ENCODE assay signal across 21 mouse cellular contexts in the genomic region with DNA sequence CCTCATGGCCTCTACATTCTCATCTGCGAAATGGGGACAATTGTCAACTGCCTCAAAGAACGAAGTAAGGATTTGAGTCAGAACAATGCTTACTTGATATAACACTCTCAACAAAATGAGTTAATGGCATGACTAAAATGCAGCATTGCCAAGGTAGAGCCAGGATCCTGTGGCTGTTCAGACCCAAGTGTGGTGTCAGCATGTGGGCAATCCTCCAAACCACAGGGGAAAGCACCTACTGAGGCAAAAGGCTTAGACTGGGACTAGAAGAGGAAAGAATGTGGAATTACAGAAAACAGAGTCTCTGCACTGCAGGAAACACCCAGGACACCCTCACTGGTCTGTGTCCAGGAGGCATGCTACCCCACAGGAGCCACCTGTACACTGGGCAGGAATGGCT.
A peak's percentile ranks its signal among the peaks of the same experiment; 100 is the strongest.
DNase-seq lines count a peak whose midpoint lies in the region; ATAC-seq and TF ChIP-seq lines count a peak whose summit lies in the region.
"Had no signal": no experiment of that assay in that cellular context is flagged by ENCODE, and none has a peak within 500 bp of the region (broad histone marks: within the 10 kb centered on the region; RNA-seq: fewer than 3 reads in every experiment).

No protein-coding gene starts in this region.

- peak; percentile 99 for DNase-seq in 3T3-L1 (ENCODE audit: low read depth, low spot score)
- peak; percentile 84 for DNase-seq in Muller cell, postnatal 12 days (ENCODE audit: inconsistent ontology term)
- peak; percentile 10 for DNase-seq in Patski (ENCODE audit: low read depth, low spot score)
- peak; percentile 73 for DNase-seq in fibroblast of lung, adult 2 months (ENCODE audit: low read depth)
- no peak for DNase-seq in cerebellum, adult 8-10 months
- DNase-seq in heart, postnatal 36 days = no peak
- DNase-seq in adrenal gland, postnatal 25 days = no peak
- DNase-seq: adrenal gland, adult 8-10 months; adrenal gland, postnatal 14 days; cerebellum, adult 11-12 months; cerebellum, adult 2 months; cerebellum, adult 9-11 months; cerebellum, postnatal 14 days; cerebellum, postnatal 36 days; embryo, embryonic 11 days; forebrain, postnatal 0 days had no signal

- in situ Hi-C loops in Patski (cut with MboI; ENCODE audit: low pct_unique_long_range_greater_than_20kb) = loop anchor here (10.0 kb wide), 1 partner anchor 169 kb away; no protein-coding TSS in a partner anchor

- POLR2A ChIA-PET in Patski (lab: Charles Lee) = no interaction called here

- H3K27me3 ChIP-seq in Patski = no peaks in the 10 kb centered on the region
- H3K27me3 ChIP-seq: embryonic facial prominence, embryonic 13.5 days; embryonic facial prominence, embryonic 15.5 days; forebrain, embryonic 13.5 days; forebrain, embryonic 15.5 days had no signal

- ATAC-seq in Patski = no peak
- ATAC-seq in activated CD4-positive, CD25-positive, alpha-beta regulatory T cell, adult 4 months = no peak
- ATAC-seq: forebrain, embryonic 13.5 days; forebrain, embryonic 15.5 days; forebrain, postnatal 0 days had no signal

- intact Hi-C loops in heart, postnatal 36 days (cut with DNase I) = no loop called here

- TF ChIP-seq CTCF in Patski (IDR thresholded peaks at IDR 0.05) = no peak

- CTCF ChIA-PET in Patski (lab: Charles Lee) = no interaction called here

Comparison
In these comparisons a context has a peak if more than half of its experiments do, and no peak if none do; other contexts are left out.
1. DNase-seq: peak in 3T3-L1 (single experiment), Muller cell, postnatal 12 days (single experiment), Patski (single experiment) and fibroblast of lung, adult 2 months (single experiment); none in cerebellum, adult 8-10 months (single experiment), heart, postnatal 36 days (0 of 2) and adrenal gland, postnatal 25 days (single experiment).